Mouse (Mus musculus) heart, adult 11 months (tissue): ENCODE measurements at regions not wholly inside any gene's neighbourhood (a gene's known extent, or its start where the extent isn't known, plus 50 kb on each side); places are given as distances from the start of the nearest gene placed in this dataset.

ENCODE experiments used
- DNase-seq: peaks from one replicate; pipeline ENCODE4 v3.0.0; 2022

GRCm38 (mm10) chr1:4570730-4571129 lies 237.0 kb upstream of the Gm37988 start:
- peak; percentile 46 for DNase-seq

- DNase-seq, result peak; percentile 99
These were observed 236.1 kb upstream of the Gm37988 start for GRCm38 (mm10) chr1:4571299-4572202.

- DNase-seq, result no peak
These were observed 235.4 kb upstream of the Gm37988 start for GRCm38 (mm10) chr1:4572311-4572710.

- peak; percentile 90 for DNase-seq
These were observed 233.6 kb upstream of the Gm37988 start for GRCm38 (mm10) chr1:4574101-4574500.

GRCm38 (mm10) chr1:4576957-4577356 lies 230.7 kb upstream of the Gm37988 start:
- no peak for DNase-seq

- DNase-seq, result peak; percentile 59
These were observed 225.2 kb upstream of the Gm37988 start for GRCm38 (mm10) chr1:4582534-4582933.

- DNase-seq, result no peak
These were observed 209.8 kb upstream of the Gm37988 start for GRCm38 (mm10) chr1:4597856-4598255.

- DNase-seq, result no peak
These were observed 209.3 kb upstream of the Gm37988 start for GRCm38 (mm10) chr1:4598425-4598824.

GRCm38 (mm10) chr1:4602386-4602785 lies 205.3 kb upstream of the Gm37988 start:
- peak; percentile 95 for DNase-seq

GRCm38 (mm10) chr1:4608824-4609223 lies 198.9 kb upstream of the Gm37988 start:
- no peak for DNase-seq

- no peak for DNase-seq
These were observed 194.4 kb upstream of the Gm37988 start for GRCm38 (mm10) chr1:4613305-4613704.

- DNase-seq, result no peak
These were observed 192.4 kb upstream of the Gm37988 start for GRCm38 (mm10) chr1:4615286-4615685.

GRCm38 (mm10) chr1:4617479-4617878 lies 190.2 kb upstream of the Gm37988 start:
- peak; percentile 95 for DNase-seq

- peak; percentile 91 for DNase-seq
These were observed 185.3 kb upstream of the Gm37988 start for GRCm38 (mm10) chr1:4622408-4622807.

GRCm38 (mm10) chr1:4623268-4623667 lies 184.4 kb upstream of the Gm37988 start:
- DNase-seq, result peak; percentile 91

GRCm38 (mm10) chr1:4653937-4654336 lies 153.8 kb upstream of the Gm37988 start:
- DNase-seq, result peak; percentile 97

GRCm38 (mm10) chr1:4655252-4655651 lies 152.4 kb upstream of the Gm37988 start:
- peak; percentile 86 for DNase-seq

GRCm38 (mm10) chr1:4656883-4657282 lies 150.8 kb upstream of the Gm37988 start:
- DNase-seq, result peak; percentile 60

- peak; percentile 41 for DNase-seq
These were observed 147.6 kb upstream of the Gm37988 start for GRCm38 (mm10) chr1:4660081-4660480.

GRCm38 (mm10) chr1:4660616-4661015 lies 147.1 kb upstream of the Gm37988 start:
- peak; percentile 88 for DNase-seq

GRCm38 (mm10) chr1:4661761-4662160 lies 145.9 kb upstream of the Gm37988 start:
- no peak for DNase-seq

GRCm38 (mm10) chr1:4669732-4670131 lies 138.0 kb upstream of the Gm37988 start:
- DNase-seq, result peak; percentile 64

GRCm38 (mm10) chr1:4671237-4672019 lies 136.3 kb upstream of the Gm37988 start:
- DNase-seq, result peak; percentile 96

GRCm38 (mm10) chr1:4672344-4672743 lies 135.3 kb upstream of the Gm37988 start:
- peak; percentile 41 for DNase-seq
